Mouse (Mus musculus): ENCODE measurements at regions not wholly inside any gene's neighbourhood (a gene's known extent, or its start where the extent isn't known, plus 50 kb on each side); places are given as distances from the start of the nearest gene placed in this dataset.

GRCm38 (mm10) chr9:88120536-88120935 lies 206.5 kb upstream of the Nt5e start:
- Histone ChIP-seq H3K9me3 (replicated peaks; ENCODE audit: insufficient read depth, low read length) (no peaks in the 10 kb centered on the region), H3K79me2 (ENCODE audit: control insufficient read depth, insufficient read depth, low read length, poor library complexity) (no peaks in the 10 kb centered on the region), H3K9ac (ENCODE audit: control insufficient read depth, low read depth, low read length, poor library complexity, severe bottlenecking) (no peak overlapping the region), H3K27ac (ENCODE audit: control insufficient read depth, low read depth, low read length) (no peak overlapping the region), H3K36me3 (ENCODE audit: control insufficient read depth in 1 of 2, insufficient read depth in 2 of 2, low read length in 2 of 2) (no peaks in the 10 kb centered on the region), H3K4me3 (ENCODE audit: control insufficient read depth in 1 of 2, insufficient read depth in 1 of 2, low read depth in 2 of 2, low read length in 2 of 2) (no peak overlapping the region), H3K27me3 (ENCODE audit: control insufficient read depth in 1 of 2, insufficient read depth in 2 of 2, low read length in 2 of 2) (no peaks in the 10 kb centered on the region), H3K4me1 (ENCODE audit: control insufficient read depth in 1 of 2, insufficient read depth in 2 of 2, low read length in 2 of 2) (no peaks in the 10 kb centered on the region)
- no peak for DNase-seq (ENCODE audit: low read depth, low spot score)
- TF ChIP-seq HCFC1 (IDR thresholded peaks at IDR 0.05; ENCODE audit: low read depth, low read length) = no peak
- no peak for TF ChIP-seq MAZ (IDR thresholded peaks at IDR 0.05; ENCODE audit: low read depth, low read length)
- TF ChIP-seq MAFK (IDR thresholded peaks at IDR 0.05; ENCODE audit: borderline replicate concordance, low read depth, low read length) = no peak
- no peak for TF ChIP-seq GABPA (IDR thresholded peaks at IDR 0.05; ENCODE audit: low read depth, low read length)
- TF ChIP-seq NELFE (IDR thresholded peaks at IDR 0.05; ENCODE audit: low read depth, low read length) = no peak
- no peak for TF ChIP-seq MAX (IDR thresholded peaks at IDR 0.05; ENCODE audit: low read length)
- no peak for TF ChIP-seq TAL1 (IDR thresholded peaks at IDR 0.05; ENCODE audit: low read length)
- TF ChIP-seq POLR2AphosphoS5 (IDR thresholded peaks at IDR 0.05; ENCODE audit: borderline replicate concordance, low read depth, low read length) = no peak
- TF ChIP-seq SMC3 (IDR thresholded peaks at IDR 0.05; ENCODE audit: low read depth, low read length) = no peak
- no peak for TF ChIP-seq POLR2A (IDR thresholded peaks at IDR 0.05; ENCODE audit: control insufficient read depth in 1 of 2, insufficient read depth in 1 of 2, low read depth in 1 of 2, low read length in 2 of 2, poor library complexity in 1 of 2)
- no peak for TF ChIP-seq JUND (IDR thresholded peaks at IDR 0.05; ENCODE audit: low read depth, low read length)
- no peak for TF ChIP-seq MYC (IDR thresholded peaks at IDR 0.05; ENCODE audit: low read depth, low read length)
- no peak for TF ChIP-seq MYB (IDR thresholded peaks at IDR 0.05; ENCODE audit: low read depth, low read length)
- no peak for TF ChIP-seq TBP (IDR thresholded peaks at IDR 0.05; ENCODE audit: low read depth, low read length)
- TF ChIP-seq ZMIZ1 (IDR thresholded peaks at IDR 0.05; ENCODE audit: low read depth, low read length) = no peak

DNA sequence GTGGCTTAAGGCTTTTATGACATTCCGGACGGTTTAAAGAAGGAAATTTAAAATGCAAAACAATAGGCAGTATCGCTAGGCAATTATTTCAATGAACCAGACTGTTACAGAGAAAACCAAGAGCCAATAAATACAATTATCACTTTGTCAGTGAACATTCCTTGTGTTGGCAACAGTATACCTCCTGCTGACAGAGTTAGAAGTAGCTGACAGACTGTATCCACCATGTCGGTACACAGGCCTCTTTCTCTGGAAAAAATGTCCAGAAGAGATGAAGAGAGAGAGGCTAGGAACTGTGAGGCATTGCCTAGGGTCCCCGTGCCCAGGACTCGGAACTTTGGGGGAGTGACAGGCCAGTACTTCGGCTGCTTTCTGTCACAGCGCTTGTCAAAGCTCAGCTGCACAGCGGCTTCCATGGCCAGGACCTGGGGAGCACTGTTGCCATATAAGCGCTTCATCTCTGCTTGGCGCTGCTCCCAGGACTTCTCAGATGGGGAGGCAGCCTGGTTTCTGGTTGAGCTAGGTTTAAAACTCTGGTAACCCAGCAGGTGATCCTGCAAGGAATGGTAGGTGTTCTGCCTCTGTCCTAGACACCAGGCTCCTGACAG lies 205.9 kb upstream of the Nt5e start:
- no peaks in the 10 kb centered on the region for H3K79me2 ChIP-seq (ENCODE audit: control insufficient read depth, insufficient read depth, low read length, poor library complexity)
- no peak overlapping the region for H3K9ac ChIP-seq (ENCODE audit: control insufficient read depth, low read depth, low read length, poor library complexity, severe bottlenecking)
- H3K4me1 ChIP-seq (ENCODE audit: control insufficient read depth in 1 of 2, insufficient read depth in 2 of 2, low read length in 2 of 2) = no peaks in the 10 kb centered on the region
- no peak overlapping the region for H3K4me3 ChIP-seq (ENCODE audit: control insufficient read depth in 1 of 2, insufficient read depth in 1 of 2, low read depth in 2 of 2, low read length in 2 of 2)
- no peak overlapping the region for H3K27ac ChIP-seq (ENCODE audit: control insufficient read depth, low read depth, low read length)
- no peaks in the 10 kb centered on the region for H3K9me3 ChIP-seq (replicated peaks; ENCODE audit: insufficient read depth, low read length)
- no peak for DNase-seq (ENCODE audit: low read depth, low spot score)
- H3K27me3 ChIP-seq (ENCODE audit: control insufficient read depth in 1 of 2, insufficient read depth in 2 of 2, low read length in 2 of 2) = no peaks in the 10 kb centered on the region
- no peak for TF ChIP-seq MYC (IDR thresholded peaks at IDR 0.05; ENCODE audit: low read depth, low read length)
- TF ChIP-seq KAT2A (conservative IDR thresholded peaks at IDR 0.05; ENCODE audit: low read depth, low read length) = no peak
- no peak for TF ChIP-seq RAD21 (IDR thresholded peaks at IDR 0.05; ENCODE audit: low read depth, low read length)
- TF ChIP-seq CTCF (IDR thresholded peaks at IDR 0.05 in 2 of 3, conservative IDR thresholded peaks at IDR 0.05 in 1 of 3; ENCODE audit: control insufficient read depth in 1 of 3, insufficient read depth in 1 of 3, low read depth in 2 of 3, low read length in 3 of 3, poor library complexity in 1 of 3, severe bottlenecking in 1 of 3) = no peak
- no peak for TF ChIP-seq MYB (IDR thresholded peaks at IDR 0.05; ENCODE audit: low read depth, low read length)
- no peak for TF ChIP-seq JUND (IDR thresholded peaks at IDR 0.05; ENCODE audit: low read depth, low read length)
- TF ChIP-seq POLR2A (IDR thresholded peaks at IDR 0.05; ENCODE audit: control insufficient read depth in 1 of 2, insufficient read depth in 1 of 2, low read depth in 1 of 2, low read length in 2 of 2, poor library complexity in 1 of 2) = no peak
- no peaks in the 10 kb centered on the region for H3K36me3 ChIP-seq (ENCODE audit: control insufficient read depth in 1 of 2, insufficient read depth in 2 of 2, low read length in 2 of 2)
